Comparison of ENCODE assay signal across 15 mouse cellular contexts in genomic region chr1:90209741-90210140, GRCm38 (mm10). TPM values are rescaled to one million over a fixed set of nuclear protein-coding genes. Genes with fewer than 3 reads are reported as not detected.
DNase-seq lines count a peak whose midpoint lies in the region; ATAC-seq and TF ChIP-seq lines count a peak whose summit lies in the region.
"Had no signal": no experiment of that assay in that cellular context is flagged by ENCODE, and none has a peak within 500 bp of the region (broad histone marks: within the 10 kb centered on the region; RNA-seq: fewer than 3 reads in every experiment).

No protein-coding gene starts in this region.

- no peak for TF ChIP-seq CTCF in gastrocnemius, adult 2 months (IDR thresholded peaks at IDR 0.05)
- TF ChIP-seq CTCF in lung, embryonic 14.5 days (IDR thresholded peaks at IDR 0.05; ENCODE audit: low read depth) = no peak

- DNase-seq in gastrocnemius, adult 2 months = peak; percentile 53
- no peak for DNase-seq in gastrocnemius, adult 8-10 months (ENCODE audit: low spot score in 2 of 2)
- DNase-seq in lung, embryonic 14.5 days = peak; percentile 47
- DNase-seq in lung, adult 18-20 months = no peak
- DNase-seq in kidney, postnatal 14 days = peak; percentile 88
- no peak for DNase-seq in layer of hippocampus, postnatal 14 days (ENCODE audit: low spot score in 2 of 2)
- DNase-seq: cerebellum, adult 11-12 months; embryo, embryonic 11 days had no signal

- peak overlapping the region; percentile 83 for H3K27ac ChIP-seq in gastrocnemius, adult 2 months
- no peak overlapping the region for H3K27ac ChIP-seq in lung, embryonic 14.5 days (ENCODE audit: low read depth)
- peak overlapping the region; percentile 91 for H3K27ac ChIP-seq in forebrain, embryonic 13.5 days
- no peak overlapping the region for H3K27ac ChIP-seq in intestine, embryonic 16.5 days (ENCODE audit: low read length)
- H3K27ac ChIP-seq: limb, embryonic 12.5 days; stomach, postnatal 0 days had no signal

- no peak overlapping the region for H3K9ac ChIP-seq in lung, embryonic 14.5 days
- no peak overlapping the region for H3K9ac ChIP-seq in forebrain, embryonic 13.5 days
- H3K9ac ChIP-seq in intestine, embryonic 16.5 days (ENCODE audit: low read depth, low read length) = no peak overlapping the region
- H3K9ac ChIP-seq: limb, embryonic 12.5 days; midbrain, embryonic 15.5 days had no signal

- no peaks in the 10 kb centered on the region for H3K4me1 ChIP-seq in lung, embryonic 14.5 days (ENCODE audit: insufficient read depth)
- H3K4me1 ChIP-seq in forebrain, embryonic 13.5 days = peaks cover 62% of the 10 kb centered on the region
- H3K4me1 ChIP-seq in intestine, embryonic 16.5 days (ENCODE audit: control insufficient read depth, insufficient read depth, low read length) = peaks cover 10% of the 10 kb centered on the region; the same call in 1 of the 2 replicates

- H3K36me3 ChIP-seq in lung, embryonic 14.5 days (ENCODE audit: insufficient read depth) = 0 out of 2 replicates have a peak, but pooled peaks cover 3% of the 10 kb centered on the region
- H3K36me3 ChIP-seq in forebrain, embryonic 13.5 days (ENCODE audit: poor library complexity, severe bottlenecking) = peaks cover 16% of the 10 kb centered on the region
- H3K36me3 ChIP-seq in intestine, embryonic 16.5 days (ENCODE audit: control insufficient read depth, insufficient read depth, low read length) = peaks cover 5% of the 10 kb centered on the region; the same call in 1 of the 2 replicates
- H3K36me3 ChIP-seq: midbrain, embryonic 15.5 days had no signal

- WGBS in lung, embryonic 14.5 days = 47% methylated on average over 2 of the region's 2 CpGs
- WGBS in forebrain, embryonic 13.5 days = 82% methylated on average over 2 of the region's 2 CpGs
- WGBS in intestine, embryonic 16.5 days = 47% methylated on average over 2 of the region's 2 CpGs

- peak overlapping the region; percentile 77 for H3K4me3 ChIP-seq in gastrocnemius, adult 2 months
- no peak overlapping the region for H3K4me3 ChIP-seq in lung, embryonic 14.5 days (ENCODE audit: low read depth, low read length)
- no peak overlapping the region for H3K4me3 ChIP-seq in forebrain, embryonic 13.5 days
- H3K4me3 ChIP-seq in intestine, embryonic 16.5 days (ENCODE audit: low read length) = no peak overlapping the region
- H3K4me3 ChIP-seq: limb, embryonic 12.5 days; midbrain, embryonic 15.5 days had no signal

- no peaks in the 10 kb centered on the region for H3K9me3 ChIP-seq in lung, embryonic 14.5 days (ENCODE audit: low read depth, low read length)
- H3K9me3 ChIP-seq in forebrain, embryonic 13.5 days (replicated peaks) = no peaks in the 10 kb centered on the region
- H3K9me3 ChIP-seq in intestine, embryonic 16.5 days (ENCODE audit: control insufficient read depth, low read length) = no peaks in the 10 kb centered on the region
- H3K9me3 ChIP-seq: limb, embryonic 12.5 days; midbrain, embryonic 15.5 days had no signal

- ATAC-seq in lung, embryonic 14.5 days (ENCODE audit: insufficient read depth) = no peak
- no peak for ATAC-seq in forebrain, embryonic 13.5 days
- no peak for ATAC-seq in intestine, embryonic 16.5 days
- ATAC-seq: midbrain, embryonic 15.5 days had no signal

- intact Hi-C loops in gastrocnemius, adult 2 months (cut with DNase I) = loop anchor here (5.0 kb wide), 2 partner anchors 58 to 288 kb away; no protein-coding TSS in a partner anchor

- peaks cover 3% of the 10 kb centered on the region; the same call in 1 of the 2 replicates for H3K27me3 ChIP-seq in lung, embryonic 14.5 days (ENCODE audit: insufficient read depth, low read length)
- no peaks in the 10 kb centered on the region for H3K27me3 ChIP-seq in forebrain, embryonic 13.5 days
- no peaks in the 10 kb centered on the region for H3K27me3 ChIP-seq in intestine, embryonic 16.5 days (replicated peaks; ENCODE audit: control insufficient read depth, insufficient read depth, low read length)
- H3K27me3 ChIP-seq: midbrain, embryonic 15.5 days had no signal

- peak overlapping the region; percentile 25; the same call in 1 of the 2 replicates for H3K4me2 ChIP-seq in lung, embryonic 14.5 days
- peak overlapping the region; percentile 3; the same call in 1 of the 2 replicates for H3K4me2 ChIP-seq in forebrain, embryonic 13.5 days
- no peak overlapping the region for H3K4me2 ChIP-seq in intestine, embryonic 16.5 days (ENCODE audit: low read depth, low read length)

RNA-seq across cellular contexts. Expression of gene Ackr3, which starts 6.0 kb away (rescaled TPM):
- 10 to 100 TPM; 10.7 to 17.2 TPM for total RNA-seq in gastrocnemius, adult 2 months (2021)
- 10 to 100 TPM in 2 of 4 experiments, 1 to 10 TPM in 2; 7.3 to 13.2 (median 10.2) TPM for total RNA-seq in gastrocnemius, adult 8-10 months (2022)
- polyA plus RNA-seq in lung, embryonic 14.5 days (2014; fragmentation: Nextera tagmentation; extraction: Ambion mirVana) = 22.6 and 24.3 TPM in 2 replicates
- 28.5 and 29.1 TPM in 2 replicates for polyA plus RNA-seq in forebrain, embryonic 13.5 days (2015; fragmentation: Nextera tagmentation; extraction: Ambion mirVana)
- 11.8 and 12.7 TPM in 2 replicates for polyA plus RNA-seq in intestine, embryonic 16.5 days (2015; fragmentation: Nextera tagmentation; extraction: Ambion mirVana)
- total RNA-seq in layer of hippocampus, postnatal 14 days (2021) = 10 to 100 TPM; 10.9 to 14.5 TPM

RNA-seq across cellular contexts. Expression of gene Iqca, which starts 56.5 kb away (rescaled TPM):
- not detected for total RNA-seq in gastrocnemius, adult 2 months (2021)
- total RNA-seq in gastrocnemius, adult 8-10 months (2022) = not detected
- 0.11 and 0.14 TPM in 2 replicates for polyA plus RNA-seq in lung, embryonic 14.5 days (2014; fragmentation: Nextera tagmentation; extraction: Ambion mirVana)
- 0.62 and 0.93 TPM in 2 replicates for polyA plus RNA-seq in forebrain, embryonic 13.5 days (2015; fragmentation: Nextera tagmentation; extraction: Ambion mirVana)
- polyA plus RNA-seq in intestine, embryonic 16.5 days (2015; fragmentation: Nextera tagmentation; extraction: Ambion mirVana) = 0.15 TPM in 1 of 2 replicates, not detected in the other
- total RNA-seq in layer of hippocampus, postnatal 14 days (2021) = 1 to 10 TPM; 1.0 to 1.2 TPM
- total RNA-seq: heart, adult 8-10 months had no signal
- polyA plus RNA-seq: C2C12; limb, embryonic 12.5 days; stomach, postnatal 0 days had no signal

Comparison
In these comparisons a context has a peak if more than half of its experiments do, and no peak if none do; other contexts are left out.
1. DNase-seq: peak in gastrocnemius, adult 2 months (single experiment), lung, embryonic 14.5 days (single experiment) and kidney, postnatal 14 days (single experiment); none in gastrocnemius, adult 8-10 months (0 of 2), lung, adult 18-20 months (0 of 2) and layer of hippocampus, postnatal 14 days (0 of 2).
2. H3K27ac ChIP-seq: peak in gastrocnemius, adult 2 months (single experiment) and forebrain, embryonic 13.5 days (single experiment); none in lung, embryonic 14.5 days (single experiment) and intestine, embryonic 16.5 days (single experiment).